Mouse (Mus musculus): ENCODE measurements at regions not wholly inside any gene's neighbourhood (a gene's known extent, or its start where the extent isn't known, plus 50 kb on each side); places are given as distances from the start of the nearest gene placed in this dataset.
"Not testable (repeated sequence)": the region's sequence is repeated elsewhere in the genome, so short reads cannot be mapped to it uniquely, and the experiment has no call there.

DNA sequence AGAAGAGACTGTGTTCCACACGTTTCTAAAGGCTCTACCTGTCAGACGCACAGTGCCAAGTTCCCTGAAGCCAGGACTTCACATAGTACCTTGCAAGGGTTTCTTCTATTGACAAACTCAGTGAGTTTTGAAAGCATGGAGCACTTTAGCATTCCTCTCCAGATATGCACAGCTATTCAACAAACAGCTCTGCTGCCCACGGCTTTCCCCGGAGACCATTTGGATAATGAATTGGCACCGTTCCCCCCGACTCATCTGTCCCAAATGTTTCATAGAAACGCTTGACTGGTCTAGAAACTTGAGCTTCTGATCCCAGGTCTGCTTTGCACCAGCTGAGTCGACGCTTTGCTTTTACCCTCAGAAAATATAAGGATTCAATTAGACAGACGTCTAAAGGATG lies 162.2 kb upstream of the St6galnac5 start:
- DNase-seq (ENCODE audit: extremely low spot score in 1 of 2, low spot score in 2 of 2) = no peak
- H3K4me3 ChIP-seq = no peak overlapping the region
- H3K27ac ChIP-seq = no peak overlapping the region
- intact Hi-C loops (cut with DNase I) = no loop called here
- TF ChIP-seq CTCF (IDR thresholded peaks at IDR 0.05) = no peak

DNA sequence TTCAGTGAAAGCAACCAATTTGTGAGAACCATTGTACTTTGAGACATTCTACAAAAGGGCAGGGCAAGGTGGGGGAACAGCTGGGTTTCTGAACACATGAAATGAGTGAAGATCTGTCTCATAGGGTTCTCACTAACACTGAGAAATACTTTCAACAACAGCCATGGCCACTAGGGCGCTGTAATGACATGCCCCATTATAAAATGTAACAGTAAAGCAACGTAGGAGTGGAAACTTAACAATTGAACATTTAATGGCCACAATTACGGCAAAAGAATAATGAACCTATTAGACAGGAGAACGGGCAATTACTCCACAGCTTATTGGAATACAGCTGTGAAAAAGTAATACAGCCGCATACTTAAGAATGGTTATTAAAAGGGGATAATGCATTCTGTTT lies 158.9 kb upstream of the St6galnac5 start:
- TF ChIP-seq CTCF (IDR thresholded peaks at IDR 0.05) = no peak
- H3K4me3 ChIP-seq = no peak overlapping the region
- H3K27ac ChIP-seq = no peak overlapping the region
- DNase-seq (ENCODE audit: extremely low spot score in 1 of 2, low spot score in 2 of 2) = no peak
- intact Hi-C loops (cut with DNase I) = no loop called here

DNA sequence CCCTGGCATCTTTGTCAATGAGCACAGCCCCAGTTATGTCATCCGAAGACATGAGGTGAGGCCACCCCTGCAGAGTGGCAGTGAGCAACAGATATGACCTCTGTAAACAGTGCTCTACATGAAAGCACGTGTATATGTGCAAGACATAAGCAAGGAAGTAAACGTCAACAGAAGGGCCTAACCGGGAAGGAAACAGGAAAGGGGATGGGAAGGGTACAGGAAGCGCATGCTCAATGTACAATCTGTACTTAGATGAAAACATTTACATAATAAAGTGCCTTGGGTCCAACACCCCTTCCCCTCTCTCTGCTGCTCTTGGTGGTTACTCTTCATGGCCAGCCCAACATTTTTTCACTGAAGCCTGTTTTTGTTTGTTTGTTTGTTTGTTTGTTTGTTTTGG lies 143.3 kb upstream of the St6galnac5 start:
- no peak overlapping the region for H3K27ac ChIP-seq
- no peak for DNase-seq (ENCODE audit: extremely low spot score in 1 of 2, low spot score in 2 of 2)
- no peak for TF ChIP-seq CTCF (IDR thresholded peaks at IDR 0.05)
- intact Hi-C loops (cut with DNase I) = no loop called here
- H3K4me3 ChIP-seq = no peak overlapping the region

DNA sequence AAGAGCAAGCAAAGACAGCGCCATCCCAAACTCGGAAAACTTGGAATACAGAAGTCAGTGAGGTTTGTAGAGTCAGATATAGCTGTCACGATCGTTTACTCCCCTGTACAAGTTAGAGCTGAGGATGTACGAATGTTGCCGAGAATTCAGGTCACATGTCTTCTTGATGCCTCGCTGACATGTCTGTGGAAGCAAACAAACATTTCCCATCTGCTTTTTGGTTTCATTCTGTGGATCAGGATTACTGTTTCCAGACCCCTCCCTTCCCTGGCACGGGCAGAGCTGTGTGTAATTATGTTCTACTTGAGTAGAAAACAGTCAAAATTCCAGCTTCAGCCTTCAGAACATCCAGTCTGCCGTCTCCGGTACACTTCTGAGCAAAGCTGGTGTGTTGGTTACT lies 139.9 kb upstream of the St6galnac5 start:
- no peak for DNase-seq (ENCODE audit: extremely low spot score in 1 of 2, low spot score in 2 of 2)
- TF ChIP-seq CTCF (IDR thresholded peaks at IDR 0.05) = no peak
- Histone ChIP-seq H3K4me3 (no peak overlapping the region), H3K27ac (no peak overlapping the region)
- intact Hi-C loops (cut with DNase I) = no loop called here

DNA sequence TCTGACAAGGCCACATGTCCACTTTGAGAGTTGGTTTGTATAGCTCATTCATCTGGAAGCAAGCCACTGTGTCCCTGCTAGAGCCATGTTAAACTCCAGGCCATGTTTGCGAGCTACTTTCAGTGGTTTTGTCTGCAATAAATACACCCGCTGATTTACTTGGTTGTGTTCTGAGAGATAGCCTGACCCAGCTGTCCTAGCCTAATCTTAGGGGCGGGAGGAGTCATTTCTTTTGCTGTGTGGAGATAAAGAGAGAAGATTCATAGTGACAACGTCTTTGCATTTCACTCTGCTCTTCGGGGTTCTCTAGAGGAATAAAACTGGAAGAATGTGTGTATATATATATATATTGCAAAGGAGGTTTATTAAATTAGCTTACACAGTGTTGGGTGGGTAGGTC lies 137.1 kb upstream of the St6galnac5 start:
- intact Hi-C loops (cut with DNase I) = no loop called here
- no peak overlapping the region for H3K27ac ChIP-seq
- TF ChIP-seq CTCF (IDR thresholded peaks at IDR 0.05) = no peak
- no peak overlapping the region for H3K4me3 ChIP-seq
- DNase-seq (ENCODE audit: extremely low spot score in 1 of 2, low spot score in 2 of 2) = no peak

DNA sequence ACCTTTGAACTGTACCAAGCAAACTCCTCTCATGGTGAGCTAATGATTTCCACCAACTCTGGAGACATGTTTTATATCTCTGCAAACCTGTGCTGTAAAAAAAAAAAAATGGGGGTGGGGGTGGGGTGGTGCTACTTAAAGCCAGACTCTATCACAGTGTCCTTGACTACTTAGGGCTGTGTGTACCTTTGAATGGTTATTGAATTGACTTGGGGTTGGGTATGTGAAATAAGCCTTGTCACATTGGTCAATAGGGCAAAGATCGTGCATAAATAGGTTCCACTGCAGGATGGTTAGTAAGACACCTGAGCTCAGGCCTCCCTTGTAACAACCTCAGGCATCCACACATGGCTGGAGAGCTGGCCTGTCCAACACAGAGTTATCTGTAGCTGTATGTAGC lies 136.6 kb upstream of the St6galnac5 start:
- intact Hi-C loops (cut with DNase I) = no loop called here
- TF ChIP-seq CTCF (IDR thresholded peaks at IDR 0.05) = no peak
- Histone ChIP-seq H3K4me3 (no peak overlapping the region), H3K27ac (no peak overlapping the region)
- no peak for DNase-seq (ENCODE audit: extremely low spot score in 1 of 2, low spot score in 2 of 2)

DNA sequence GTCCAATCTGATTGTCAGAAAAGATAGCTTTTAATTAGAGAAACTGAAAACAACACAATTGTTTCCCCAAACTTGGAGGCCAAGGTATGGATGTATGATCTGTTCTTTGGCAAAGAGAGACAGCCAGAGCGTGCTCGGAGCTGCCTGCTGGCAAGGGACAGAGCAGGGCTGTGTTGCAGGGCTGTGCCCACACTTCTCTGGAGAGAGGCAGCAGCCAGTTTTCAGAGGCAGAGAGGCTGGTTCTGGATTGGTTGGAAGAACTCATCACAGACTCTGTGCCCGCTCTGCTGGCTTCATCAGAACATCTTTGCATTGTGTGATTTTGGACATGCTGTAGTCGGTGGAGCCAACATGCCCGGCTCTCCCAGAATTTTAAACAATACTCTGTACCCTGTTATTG lies 123.5 kb upstream of the St6galnac5 start:
- no peak for DNase-seq (ENCODE audit: extremely low spot score in 1 of 2, low spot score in 2 of 2)
- Histone ChIP-seq H3K4me3 (no peak overlapping the region), H3K27ac (no peak overlapping the region)
- intact Hi-C loops (cut with DNase I) = no loop called here
- TF ChIP-seq CTCF (IDR thresholded peaks at IDR 0.05) = no peak

DNA sequence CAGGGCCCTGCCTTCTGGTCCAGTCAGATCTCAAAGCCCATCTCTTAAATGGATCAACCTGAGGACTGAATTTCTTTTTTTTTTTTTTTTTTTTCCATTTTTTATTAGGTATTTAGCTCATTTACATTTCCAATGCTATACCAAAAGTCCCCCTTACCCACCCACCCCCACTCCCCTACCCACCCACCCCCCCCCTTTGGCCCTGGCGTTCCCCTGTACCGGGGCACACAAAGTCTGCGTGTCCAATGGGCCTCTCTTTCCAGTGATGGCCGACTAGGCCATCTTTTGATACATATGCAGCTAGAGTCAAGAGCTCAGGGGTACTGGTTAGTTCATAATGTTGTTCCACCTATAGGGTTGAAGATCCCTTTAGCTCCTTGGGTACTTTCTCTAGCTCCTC lies 108.5 kb upstream of the St6galnac5 start:
- H3K4me3 ChIP-seq; DNase-seq (ENCODE audit: extremely low spot score in 1 of 2, low spot score in 2 of 2); intact Hi-C loops (cut with DNase I); H3K27ac ChIP-seq: not testable (repeated sequence)

DNA sequence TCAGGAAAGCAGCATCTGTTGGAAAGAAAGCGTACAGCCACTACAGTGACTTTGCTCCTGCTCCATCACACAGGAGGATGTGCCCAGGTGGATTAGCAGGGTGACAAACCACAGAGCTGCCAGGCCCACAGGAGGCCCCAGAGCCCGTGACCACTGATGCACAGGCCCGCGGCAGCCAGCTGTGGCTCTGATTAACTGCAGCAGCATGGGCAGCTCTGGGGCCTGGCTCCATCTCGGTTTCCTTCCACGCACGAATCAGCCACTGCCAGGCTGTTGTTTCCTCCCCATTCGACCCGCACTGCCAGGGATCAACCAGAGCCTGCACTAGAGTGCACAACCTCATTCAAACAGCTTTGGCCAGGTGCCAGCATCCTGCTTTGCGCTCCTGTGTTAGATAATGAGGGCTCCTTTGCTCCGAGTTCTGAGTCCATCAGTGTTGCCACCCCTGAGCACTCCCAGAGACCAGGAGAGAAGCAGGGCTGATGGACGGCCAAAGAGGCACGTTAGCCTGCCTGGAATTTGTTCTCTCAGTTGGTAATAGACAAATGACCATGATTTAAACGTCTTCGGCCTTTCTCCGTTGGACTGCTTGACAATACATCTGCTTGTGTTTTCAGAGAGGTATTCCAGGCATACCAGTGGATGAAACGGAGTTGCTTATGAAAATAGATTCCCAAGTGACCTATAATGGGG lies 103.2 kb upstream of the St6galnac5 start:
- peak; percentile 20 to 43 for DNase-seq (ENCODE audit: extremely low spot score in 1 of 2, low spot score in 2 of 2)
- Histone ChIP-seq H3K4me3 (no peak overlapping the region), H3K27ac (peak overlapping the region; percentile 57)
- no peak for TF ChIP-seq CTCF (IDR thresholded peaks at IDR 0.05)
- intact Hi-C loops (cut with DNase I) = no loop called here

DNA sequence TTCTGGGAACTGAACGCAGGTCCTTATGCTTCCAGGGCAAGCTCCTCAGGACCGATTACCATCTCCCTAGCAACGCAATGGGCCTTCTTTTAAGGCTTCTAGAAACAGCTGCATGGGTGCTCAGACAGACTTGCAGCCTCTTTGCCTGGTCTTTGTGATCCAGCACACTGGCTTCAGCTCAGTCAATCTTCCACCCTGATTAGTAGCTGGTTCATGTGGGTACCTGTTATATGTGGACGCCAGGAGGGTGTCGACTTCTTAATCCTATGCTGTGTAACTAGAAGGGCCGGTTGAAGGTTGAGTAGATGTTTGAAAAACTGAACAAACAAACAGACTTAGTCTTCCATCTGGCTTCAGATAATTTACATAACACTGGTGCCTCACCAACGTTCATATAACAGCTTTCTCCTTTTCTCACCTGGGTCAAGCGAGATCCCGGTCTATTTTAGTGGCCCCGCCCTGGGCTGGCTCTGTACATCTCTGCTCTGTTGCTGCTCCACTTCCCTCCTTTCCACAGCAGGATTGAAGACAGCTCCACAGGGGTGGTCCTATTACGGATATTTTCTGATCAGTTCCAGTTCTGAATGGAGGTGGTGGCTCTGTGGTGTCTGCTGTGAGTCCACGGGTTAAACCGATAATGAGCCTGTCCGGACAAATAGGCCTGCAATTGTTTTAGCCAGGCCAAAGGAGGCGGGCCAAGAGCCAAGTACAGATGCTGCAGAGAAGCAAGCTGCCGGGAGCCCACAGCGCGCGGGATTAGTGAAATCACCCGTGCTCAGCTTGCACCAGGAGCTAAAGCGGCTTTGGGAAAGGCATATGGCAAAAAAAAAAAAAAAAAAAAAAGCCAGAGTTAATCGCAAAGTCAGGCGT lies 102.4 kb upstream of the St6galnac5 start:
- intact Hi-C loops (cut with DNase I) = no loop called here
- Histone ChIP-seq H3K27ac (peak overlapping the region; percentile 57), H3K4me3 (no peak overlapping the region)
- TF ChIP-seq CTCF (IDR thresholded peaks at IDR 0.05) = no peak
- DNase-seq (ENCODE audit: extremely low spot score in 1 of 2, low spot score in 2 of 2) = peak; percentile 40 to 45

DNA sequence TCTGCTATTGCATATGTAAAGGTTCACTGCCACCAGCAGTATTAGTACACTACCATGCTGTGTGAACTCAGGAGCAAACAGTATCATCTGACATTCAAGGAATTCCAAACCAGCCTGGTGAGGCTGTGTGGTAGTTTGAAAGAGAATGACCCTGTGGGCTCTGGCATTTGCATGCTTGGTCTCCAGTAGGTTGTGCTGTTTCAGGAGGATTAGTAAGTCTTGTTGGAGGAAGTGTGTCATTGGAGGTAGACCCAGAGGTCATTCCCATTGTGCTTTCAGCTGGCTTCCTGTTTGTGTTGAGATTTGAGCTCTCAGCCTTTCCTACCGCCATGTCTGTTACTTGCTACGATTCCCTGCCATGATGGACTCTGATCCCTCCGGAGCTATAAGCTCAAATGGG lies 98.3 kb upstream of the St6galnac5 start:
- H3K4me3 ChIP-seq = no peak overlapping the region
- no peak for DNase-seq (ENCODE audit: extremely low spot score in 1 of 2, low spot score in 2 of 2)
- no peak overlapping the region for H3K27ac ChIP-seq
- TF ChIP-seq CTCF (IDR thresholded peaks at IDR 0.05) = no peak
- intact Hi-C loops (cut with DNase I) = no loop called here

DNA sequence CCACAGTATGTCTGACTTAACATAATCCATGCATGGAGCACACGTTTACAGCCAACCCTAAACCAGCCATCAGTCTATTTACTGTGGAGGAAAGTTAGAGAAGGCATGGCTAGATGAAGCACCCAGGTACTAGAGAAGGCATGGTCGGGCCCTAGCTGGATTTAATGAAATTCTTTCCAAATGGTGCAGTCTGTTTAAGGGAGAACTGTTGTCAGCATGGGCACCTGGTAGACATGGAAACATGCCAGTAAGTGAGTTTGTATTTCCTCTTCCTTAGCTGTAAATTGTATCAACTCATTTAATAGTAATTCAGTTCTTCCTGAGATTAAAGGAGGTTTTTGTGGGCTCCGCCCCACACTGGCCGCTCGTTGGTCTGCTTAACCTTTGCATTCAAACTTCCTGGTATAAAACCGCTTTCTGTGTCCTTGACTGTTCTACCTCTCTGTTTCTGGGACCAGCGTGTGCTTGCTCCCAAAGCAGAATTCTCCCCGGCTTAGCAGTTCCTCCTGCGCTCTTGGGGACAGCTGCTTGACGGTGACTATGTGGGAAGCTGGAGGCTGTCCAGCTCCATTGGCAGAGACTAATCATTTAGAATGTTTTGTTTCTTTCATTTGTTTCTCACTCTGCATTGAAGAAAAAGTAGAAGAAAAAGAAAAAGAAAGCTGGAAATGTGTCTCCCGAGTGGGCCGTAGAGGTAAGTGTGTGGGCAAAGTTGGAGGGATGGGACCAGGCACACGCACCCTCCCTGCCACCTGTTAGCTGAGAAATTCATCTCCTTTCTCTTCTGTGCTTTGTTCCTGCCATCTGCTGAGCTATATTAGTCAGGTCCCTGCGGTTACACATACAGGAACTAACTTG lies 96.0 kb upstream of the St6galnac5 start:
- TF ChIP-seq CTCF (IDR thresholded peaks at IDR 0.05) = no peak

More for the DNA sequence above, 96.0 kb upstream of the St6galnac5 start:
- DNase-seq (ENCODE audit: extremely low spot score in 1 of 2, low spot score in 2 of 2) = peak; percentile 68 to 81
- Histone ChIP-seq H3K4me3 (no peak overlapping the region), H3K27ac (peak overlapping the region; percentile 6; the same call in 1 of the 2 replicates)
- intact Hi-C loops (cut with DNase I) = loop anchor here (1.0 to 10.0 kb wide), 4 partner anchors 107 to 407 kb away; no protein-coding TSS in a partner anchor
